Mouse (Mus musculus) midbrain, postnatal 0 days (tissue): ENCODE data around the gene Ncf1. TPM values are rescaled to one million over a fixed set of nuclear protein-coding genes. Genes with fewer than 3 reads are reported as not detected.

Source experiments
- ATAC-seq: fragments of 200-750 bp; cut with Nextera tagmentation; 2 replicates; pipeline ENCODE4 v1.8.0; 2017; ENCODE audit warnings: moderate number of reproducible peaks, mild to moderate bottlenecking, moderate TSS enrichment, moderate library complexity; ENCODE audit not compliant: low FRiP score
- DNase-seq: peaks from one replicate; pipeline ENCODE4 v3.0.0-alpha.2; 2015; ENCODE audit warnings: low spot score
- H3K27ac ChIP-seq: fragments of 300-500 bp; sonication (generic); 2 replicates; pipeline ENCODE4 v1.5.1; 2014; ENCODE audit warnings: low read depth, mild to moderate bottlenecking, low read length, mixed read lengths
- H3K27me3 ChIP-seq: fragments of 300-500 bp; sonication (generic); 2 replicates; pipeline ENCODE4 v1.6.1; 2014; ENCODE audit warnings: low read length, control low read depth, mixed read lengths; ENCODE audit not compliant: insufficient read depth
- H3K36me3 ChIP-seq: fragments of 300-500 bp; sonication (generic); 2 replicates; pipeline ENCODE4 v1.6.1; 2014; ENCODE audit warnings: low read length, control low read depth, mixed read lengths; ENCODE audit not compliant: insufficient read depth
- H3K4me1 ChIP-seq: fragments of 300-500 bp; sonication (generic); 2 replicates; pipeline ENCODE4 v1.6.1; 2014; ENCODE audit warnings: mild to moderate bottlenecking, control low read depth, antibody characterized with exemption, low read length, mixed read lengths; ENCODE audit not compliant: insufficient read depth
- H3K4me2 ChIP-seq: fragments of 300-500 bp; sonication (generic); 2 replicates; pipeline ENCODE4 v1.6.1; 2014; ENCODE audit warnings: low read depth, mild to moderate bottlenecking, low read length, mixed read lengths; ENCODE audit not compliant: poor library complexity, severe bottlenecking
- H3K4me3 ChIP-seq: fragments of 300-500 bp; sonication (generic); 2 replicates; pipeline ENCODE4 v1.5.1; 2014; ENCODE audit warnings: low read depth, mild to moderate bottlenecking, low read length, moderate library complexity
- H3K9ac ChIP-seq: fragments of 300-500 bp; sonication (generic); replicated peaks from 2 replicates; pipeline ENCODE4 v1.6.1; 2014; ENCODE audit warnings: mild to moderate bottlenecking, low read length, moderate library complexity, mixed read lengths; ENCODE audit not compliant: poor library complexity, severe bottlenecking
- H3K9me3 ChIP-seq: fragments of 300-500 bp; sonication (generic); 2 replicates; pipeline ENCODE4 v1.6.1; 2016; ENCODE audit warnings: low read length, control low read depth
- CTCF ChIP-seq: IDR thresholded peaks from 2 replicates; pipeline ENCODE4 v1.5.1; 2016; ENCODE audit warnings: antibody characterized with exemption, mild to moderate bottlenecking
- WGBS: fragments of 180-500 bp; shearing (Covaris S2); extraction: QIAGEN DNeasy Blood & Tissue Kit; methylation state at CpG from one replicate; pipeline ENCODE4 v1.1.7; 2014; 5-methylcytosine and 5-hydroxymethylcytosine counted together
- polyA plus RNA-seq: library from polyadenylated mRNA; unstranded; fragments of >200 nt; fragmentation: Nextera tagmentation; extraction: Ambion mirVana; gene quantifications from 2 replicates; pipeline ENCODE4 v1.2.1, GENCODE M21; 2015
- total RNA-seq: library from RNA; depleted of rRNA; stranded (reverse); fragments of >200 nt; gene quantifications from 2 replicates; pipeline ENCODE4 v1.2.3, GENCODE M21; 2014

Ncf1 gene
- total and polyA plus RNA-seq, 2 experiments from 2014 or later = 2.2 to 4.3 TPM

DNA sequence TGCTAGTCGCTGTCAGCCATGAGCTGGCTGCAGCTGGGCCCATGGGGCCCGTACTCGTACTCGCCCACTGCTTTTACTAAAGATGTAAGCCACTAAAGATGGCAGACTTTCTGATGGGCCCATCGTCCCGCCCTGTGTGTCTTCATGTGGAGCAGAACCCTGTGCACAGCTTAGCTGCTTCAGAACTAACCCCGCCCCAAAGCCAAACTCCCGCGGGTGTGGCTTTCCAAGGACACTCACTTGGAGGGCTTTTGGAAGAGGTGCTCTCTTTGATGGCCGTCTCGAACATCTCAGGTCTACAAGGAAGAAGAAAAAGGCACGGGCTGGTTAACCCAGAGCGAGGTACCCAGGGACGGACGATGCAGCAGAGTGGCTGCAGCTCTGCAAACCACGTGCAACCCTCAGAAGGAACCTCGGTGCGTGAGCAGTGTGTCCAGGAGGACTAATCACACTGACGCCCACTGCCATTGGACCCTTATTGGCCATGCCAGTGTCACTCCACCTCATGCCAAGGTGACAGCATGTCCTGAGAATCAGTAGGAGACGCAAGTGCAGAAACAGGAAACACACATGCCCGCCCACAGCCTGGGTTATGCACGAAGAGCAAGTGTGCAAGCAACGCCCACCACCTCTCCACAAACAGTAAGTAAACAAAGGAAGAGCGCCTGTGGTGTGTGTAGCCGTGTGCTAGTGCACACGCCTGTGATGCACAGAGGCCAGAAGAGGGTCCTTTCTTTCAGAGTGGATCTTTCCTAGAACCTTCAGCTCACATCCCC, 14.4 kb upstream of the Ncf1 start:
- H3K4me3 ChIP-seq = no peak overlapping the region
- H3K4me2 ChIP-seq = no peak overlapping the region
- H3K27me3 ChIP-seq = no peaks in the 10 kb centered on the region
- no peak overlapping the region for H3K9ac ChIP-seq
- no peak for DNase-seq
- TF ChIP-seq CTCF = no peak
- H3K27ac ChIP-seq = no peak overlapping the region
- 93% methylated on average over 26 of the region's 26 CpGs for WGBS
- ATAC-seq = no peak
- H3K4me1 ChIP-seq = no peaks in the 10 kb centered on the region
- H3K9me3 ChIP-seq = no peaks in the 10 kb centered on the region
- H3K36me3 ChIP-seq = peaks cover 97% of the 10 kb centered on the region

DNA sequence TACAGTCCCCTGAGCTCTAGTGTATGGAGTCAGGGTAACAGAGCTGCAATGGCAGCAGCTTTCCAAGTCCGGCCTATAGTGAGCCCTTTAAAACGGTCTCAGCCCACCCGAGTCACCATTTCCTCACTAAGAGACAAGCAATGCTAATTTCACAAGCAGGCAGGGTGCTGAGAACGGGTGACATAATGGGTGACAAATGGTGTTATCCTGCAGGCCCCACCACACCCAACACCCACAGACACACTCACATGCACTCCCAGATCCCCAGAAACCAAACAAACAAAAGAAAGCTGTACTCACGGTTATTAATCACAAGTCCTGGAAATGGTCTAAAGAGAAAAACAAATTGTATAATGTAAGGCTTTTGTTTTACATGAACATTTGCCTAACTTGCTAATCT, 12.4 kb upstream of the Ncf1 start:
- H3K27me3 ChIP-seq = no peaks in the 10 kb centered on the region
- H3K9ac ChIP-seq = no peak overlapping the region
- H3K4me3 ChIP-seq = no peak overlapping the region
- no peaks in the 10 kb centered on the region for H3K9me3 ChIP-seq
- no peak overlapping the region for H3K27ac ChIP-seq
- ATAC-seq (no peak), DNase-seq (no peak)
- no peak overlapping the region for H3K4me2 ChIP-seq
- peaks cover 97% of the 10 kb centered on the region for H3K36me3 ChIP-seq
- WGBS = 81% methylated on average over 5 of the region's 5 CpGs
- H3K4me1 ChIP-seq = no peaks in the 10 kb centered on the region
- no peak for TF ChIP-seq CTCF

DNA sequence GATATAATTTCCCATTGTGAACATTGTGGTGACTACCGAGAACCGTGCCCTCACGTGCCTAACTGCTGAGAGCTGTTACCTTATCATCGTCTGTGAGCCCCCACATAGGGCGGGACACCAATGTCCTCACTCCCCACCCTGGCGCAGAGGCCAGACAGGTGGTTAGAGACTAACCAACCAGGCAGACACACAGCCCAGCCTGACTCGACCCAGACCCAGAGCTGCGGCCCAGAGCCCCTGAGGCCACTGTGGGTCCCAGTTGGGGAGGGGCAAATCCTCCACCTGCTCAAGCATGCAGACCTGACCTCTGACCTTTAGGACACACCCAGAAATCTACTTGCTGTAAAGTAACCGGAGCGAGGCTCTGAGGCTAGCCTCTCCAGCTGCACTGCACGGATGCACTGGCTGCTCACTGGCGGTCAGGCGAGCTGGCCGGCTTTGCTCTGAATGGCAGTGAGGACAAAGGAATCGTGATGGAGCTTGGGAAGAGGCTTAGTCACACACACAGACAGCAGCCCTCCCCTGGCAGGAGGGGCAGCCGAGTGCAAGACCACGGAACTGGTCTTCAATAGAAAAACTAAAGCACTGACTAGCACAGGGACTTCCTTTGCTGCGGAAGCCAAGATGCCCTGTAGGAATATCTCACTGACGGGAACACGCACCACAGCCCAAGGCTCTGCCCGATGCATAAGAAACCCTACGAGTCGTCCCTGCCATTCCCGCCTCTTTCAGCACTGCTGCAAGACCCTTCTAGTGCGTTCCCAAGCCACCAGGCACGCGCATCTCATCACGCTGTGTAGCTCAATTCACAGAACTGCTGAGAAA, 8.7 kb upstream of the Ncf1 start:
- H3K27ac ChIP-seq = peak overlapping the region; percentile 57
- H3K36me3 ChIP-seq = peaks cover 69% of the 10 kb centered on the region
- H3K9me3 ChIP-seq = no peaks in the 10 kb centered on the region
- H3K9ac ChIP-seq = no peak overlapping the region
- no peak overlapping the region for H3K4me3 ChIP-seq
- H3K4me2 ChIP-seq = no peak overlapping the region
- ATAC-seq (peak; percentile 79), DNase-seq (peak; percentile 58)
- H3K27me3 ChIP-seq = no peaks in the 10 kb centered on the region
- TF ChIP-seq CTCF = no peak
- WGBS = 34% methylated on average over 28 of the region's 28 CpGs
- H3K4me1 ChIP-seq = no peaks in the 10 kb centered on the region

DNA sequence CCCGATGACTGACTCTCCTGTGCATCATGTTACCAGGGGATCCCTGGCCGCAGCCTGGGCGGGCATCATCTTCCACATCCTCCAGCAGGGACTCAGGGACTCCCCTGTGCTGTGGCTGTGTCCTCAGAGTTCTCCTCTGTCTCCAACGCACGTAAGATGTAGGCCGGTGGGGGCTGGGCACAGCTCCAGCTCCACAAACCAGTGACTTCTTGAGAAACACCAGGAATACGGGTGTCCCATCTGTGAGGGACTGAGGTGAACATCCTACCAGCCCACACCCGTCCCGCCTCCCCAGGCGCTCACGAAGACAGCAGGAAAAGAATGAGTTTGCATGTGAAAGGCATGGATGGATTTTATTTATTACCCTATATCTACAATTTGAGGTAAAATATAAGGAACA, 8.1 kb upstream of the Ncf1 start:
- Histone ChIP-seq H3K27me3 (no peaks in the 10 kb centered on the region), H3K4me1 (no peaks in the 10 kb centered on the region), H3K9ac (no peak overlapping the region), H3K4me3 (no peak overlapping the region), H3K4me2 (no peak overlapping the region), H3K27ac (no peak overlapping the region), H3K9me3 (no peaks in the 10 kb centered on the region), H3K36me3 (peaks cover 62% of the 10 kb centered on the region)
- DNase-seq = no peak
- no peak for ATAC-seq
- TF ChIP-seq CTCF = no peak
- 85% methylated on average over 11 of the region's 11 CpGs for WGBS

DNA sequence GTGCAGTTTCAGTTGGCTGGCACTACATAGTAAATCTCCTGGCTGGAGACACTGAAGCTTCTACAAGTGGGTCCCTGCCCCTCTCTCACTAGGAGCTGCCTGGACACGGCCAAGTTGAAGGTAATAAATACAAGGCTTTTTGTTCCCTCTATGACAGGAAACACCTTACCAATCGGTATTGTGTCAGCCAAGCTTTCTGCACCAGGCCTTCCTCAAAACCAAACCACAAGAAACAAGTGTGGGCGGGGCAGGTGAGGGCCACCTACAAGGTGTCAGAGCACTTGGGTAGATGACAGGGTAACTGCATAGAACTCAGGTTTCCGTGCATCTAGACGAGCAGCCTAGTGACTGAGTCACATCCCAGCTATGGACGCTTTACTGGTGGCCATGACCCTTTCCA, 7.4 kb upstream of the Ncf1 start:
- H3K36me3 ChIP-seq = peaks cover 56% of the 10 kb centered on the region
- no peak overlapping the region for H3K27ac ChIP-seq
- ATAC-seq (no peak), DNase-seq (no peak)
- WGBS = 94% methylated on average over 6 of the region's 6 CpGs
- H3K9ac ChIP-seq = no peak overlapping the region
- no peaks in the 10 kb centered on the region for H3K27me3 ChIP-seq
- no peak overlapping the region for H3K4me3 ChIP-seq
- no peaks in the 10 kb centered on the region for H3K9me3 ChIP-seq
- no peaks in the 10 kb centered on the region for H3K4me1 ChIP-seq
- no peak for TF ChIP-seq CTCF
- no peak overlapping the region for H3K4me2 ChIP-seq

DNA sequence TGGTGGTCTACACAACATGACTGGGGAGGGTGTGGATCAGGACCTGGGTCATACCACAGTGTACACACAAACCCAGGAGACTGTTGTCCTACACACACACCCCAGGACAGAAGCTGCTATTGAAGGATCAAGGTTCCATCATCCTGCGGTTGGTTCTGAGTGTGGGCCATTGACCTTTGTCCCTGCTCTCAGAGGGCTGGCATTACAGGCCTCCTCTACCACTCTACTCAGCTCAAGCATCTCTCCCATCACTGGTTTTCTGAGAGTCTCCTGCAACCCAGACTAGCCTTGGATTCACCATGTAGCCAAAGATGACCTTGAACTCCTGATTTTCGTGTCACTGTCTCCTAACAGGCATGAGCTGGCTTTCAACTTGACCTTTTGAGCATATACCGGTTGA, 6.8 kb upstream of the Ncf1 start:
- Histone ChIP-seq H3K4me1 (no peaks in the 10 kb centered on the region), H3K27me3 (no peaks in the 10 kb centered on the region), H3K27ac (no peak overlapping the region), H3K9ac (no peak overlapping the region), H3K4me3 (no peak overlapping the region), H3K9me3 (no peaks in the 10 kb centered on the region), H3K4me2 (no peak overlapping the region), H3K36me3 (peaks cover 51% of the 10 kb centered on the region)
- ATAC-seq (no peak), DNase-seq (no peak)
- TF ChIP-seq CTCF = no peak
- 95% methylated on average over 3 of the region's 3 CpGs for WGBS
